Mouse (Mus musculus) bone marrow, adult 2 months (tissue): ENCODE measurements around the gene Smoc1. TPM values are rescaled to one million over a fixed set of nuclear protein-coding genes. Genes with fewer than 3 reads are reported as not detected.
A peak's percentile ranks its signal among the peaks of the same experiment; 100 is the strongest.

Experiments used
- H3K27ac ChIP-seq: fragments of 200-500 bp; 2 replicates; pipeline ENCODE4 v1.5.1; 2012; ENCODE audit warnings: low read depth, mild to moderate bottlenecking, control low read depth, inconsistent platforms, low read length; ENCODE audit not compliant: control insufficient read depth, poor library complexity, insufficient read depth
- H3K4me1 ChIP-seq: fragments of 200-500 bp; 2 replicates; pipeline ENCODE4 v1.6.1; 2011; ENCODE audit warnings: low read length; ENCODE audit not compliant: control insufficient read depth, insufficient read depth
- H3K4me3 ChIP-seq: fragments of 200-500 bp; replicated peaks from 2 replicates; pipeline ENCODE3; 2011; ENCODE audit warnings: mild to moderate bottlenecking, low read depth, low read length, control low read depth; ENCODE audit not compliant: control insufficient read depth
- CTCF ChIP-seq: fragments of 200-500 bp; IDR thresholded peaks from 2 replicates; pipeline ENCODE4 v1.5.1; 2011; ENCODE audit warnings: low read length, control low read depth; ENCODE audit not compliant: control insufficient read depth, insufficient read depth
- POLR2A ChIP-seq: fragments of 200-500 bp; IDR thresholded peaks from 2 replicates; pipeline ENCODE4 v1.6.1; 2011; ENCODE audit warnings: low read depth, mild to moderate bottlenecking, control low read depth, low read length, borderline replicate concordance; ENCODE audit not compliant: control insufficient read depth
- WGBS: fragments of 180-500 bp; shearing (Covaris S2); methylation state at CpG from one replicate; pipeline ENCODE4 v1.1.7; 2018; 5-methylcytosine and 5-hydroxymethylcytosine counted together
- polyA plus RNA-seq: library from polyadenylated mRNA; stranded (reverse); fragments of >200 nt; gene quantifications from 2 replicates; pipeline ENCODE4 v1.2.4, GENCODE M21; 2011; ENCODE audit warnings: low replicate concordance; ENCODE audit not compliant: missing spikeins, insufficient read depth, insufficient read length

The Smoc1 gene
- polyA plus RNA-seq = 2.4 and 3.9 TPM in 2 replicates

DNA sequence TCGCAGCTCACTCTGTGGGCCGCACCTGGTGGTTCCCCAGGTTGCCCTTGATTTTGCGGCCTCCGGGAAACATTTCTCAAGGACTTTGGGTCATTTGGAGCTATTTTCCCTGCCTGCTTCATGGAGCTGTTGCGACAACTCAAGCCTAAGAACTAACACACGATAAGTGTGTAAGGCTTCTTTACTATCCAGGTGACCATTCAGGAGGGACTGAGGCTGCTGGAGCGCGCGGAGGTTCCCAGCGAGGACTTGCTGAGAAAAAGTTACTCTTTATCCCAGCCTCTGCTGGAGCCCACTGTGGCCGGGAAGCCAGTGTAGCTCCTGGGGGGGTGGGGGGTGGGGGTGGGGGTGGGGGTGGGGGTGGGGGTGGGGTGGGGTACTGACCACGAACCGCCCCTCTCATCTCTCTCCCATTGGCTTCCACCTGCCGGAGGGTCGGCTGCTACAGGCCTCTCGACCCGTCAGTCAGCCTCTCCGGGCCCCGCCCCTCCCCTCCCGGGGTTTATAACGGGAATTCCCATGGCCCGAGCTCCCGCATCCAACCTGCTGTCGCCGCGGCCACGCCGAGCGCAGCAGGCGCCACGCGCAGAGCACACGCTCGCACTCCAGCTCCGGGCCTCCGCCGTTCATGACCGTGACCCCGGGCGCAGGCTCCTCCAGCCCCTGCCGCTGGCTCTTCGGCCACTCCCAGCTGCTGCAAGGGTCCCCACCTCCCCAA is at the start of gene Smoc1:
TSS of gene Smoc1 (plus strand) at position 532 of the 718 bp plus-strand sequence.
- TF ChIP-seq POLR2A (no peak), CTCF (no peak)
- WGBS = 14% methylated on average over 39 of the region's 42 CpGs
- Histone ChIP-seq H3K4me1 (no peaks in the 10 kb centered on the region), H3K4me3 (no peak within 1 kb of the TSS), H3K27ac (no peak within 1 kb of the TSS)

DNA sequence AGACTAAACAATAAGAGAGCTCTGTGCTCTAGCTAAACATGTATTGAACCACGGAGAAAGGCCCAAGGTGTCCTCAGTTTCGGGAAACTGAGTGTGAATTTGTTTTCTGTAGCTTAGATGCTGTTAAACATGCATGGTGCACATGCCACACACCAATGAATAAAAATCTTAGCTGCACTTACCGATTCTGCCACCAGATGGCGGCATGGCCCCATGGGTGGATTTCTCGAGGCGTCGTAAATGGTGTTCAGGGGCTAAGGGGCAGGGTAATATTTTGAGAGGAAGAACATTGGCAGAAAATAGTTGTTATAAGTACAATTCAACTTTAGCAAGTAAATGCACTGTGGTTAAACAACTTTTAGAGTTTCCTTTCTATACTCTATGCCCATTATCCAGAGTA is 44.3 kb upstream of the Smoc1 start:
- H3K4me1 ChIP-seq = no peaks in the 10 kb centered on the region; the same call in none of the 2 replicates
- peak; percentile 98 for TF ChIP-seq CTCF
- no peak for TF ChIP-seq POLR2A
- no peak overlapping the region for H3K4me3 ChIP-seq
- H3K27ac ChIP-seq = no peak overlapping the region
- WGBS = 1% methylated on average over 7 of the region's 7 CpGs

DNA sequence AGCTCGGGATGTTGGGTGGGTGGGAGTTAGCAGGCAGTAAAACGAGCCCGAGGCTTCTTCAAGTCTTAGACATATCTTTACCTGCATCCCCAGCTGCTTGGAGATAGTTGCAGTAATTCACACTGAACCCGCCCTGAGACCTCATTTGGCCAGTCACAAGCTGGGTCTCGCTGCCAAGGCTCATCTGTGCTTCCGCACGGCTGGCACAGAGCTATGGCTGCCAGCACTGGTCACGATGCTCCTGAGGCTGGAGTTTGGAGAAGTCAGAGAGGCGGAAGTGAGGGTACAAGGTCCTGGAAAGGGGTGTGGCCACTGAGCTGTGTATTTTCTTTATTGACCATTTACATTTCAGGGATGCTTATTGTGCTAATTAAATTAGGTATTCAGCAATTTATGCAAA is 42.9 kb upstream of the Smoc1 start:
- TF ChIP-seq POLR2A (no peak), CTCF (no peak)
- Histone ChIP-seq H3K4me1 (no peaks in the 10 kb centered on the region; the same call in none of the 2 replicates), H3K27ac (no peak overlapping the region), H3K4me3 (no peak overlapping the region)
- 59% methylated on average over 9 of the region's 9 CpGs for WGBS

DNA sequence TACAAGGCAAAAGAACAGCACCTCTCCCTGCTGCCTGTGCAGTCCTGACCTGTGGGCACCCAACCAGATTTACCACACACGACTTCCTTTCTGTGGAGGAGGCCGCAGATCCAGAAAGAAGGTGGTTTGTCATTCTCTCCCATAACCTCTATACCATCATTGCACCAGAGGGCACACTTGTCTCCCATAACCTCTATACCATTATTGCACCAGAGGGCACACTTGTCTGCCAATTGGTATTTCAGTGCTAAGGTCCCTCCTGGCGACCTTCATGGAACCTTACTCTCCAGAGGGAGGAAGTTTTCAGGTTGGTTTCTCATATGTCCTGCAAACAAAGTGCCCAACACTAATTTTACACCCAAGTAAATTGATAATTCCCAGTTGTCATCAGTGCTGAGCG is 40.0 kb upstream of the Smoc1 start:
- no peak overlapping the region for H3K27ac ChIP-seq
- WGBS = 47% methylated on average over 4 of the region's 4 CpGs
- TF ChIP-seq CTCF = no peak
- TF ChIP-seq POLR2A = no peak
- H3K4me1 ChIP-seq = no peaks in the 10 kb centered on the region; the same call in none of the 2 replicates
- no peak overlapping the region for H3K4me3 ChIP-seq

DNA sequence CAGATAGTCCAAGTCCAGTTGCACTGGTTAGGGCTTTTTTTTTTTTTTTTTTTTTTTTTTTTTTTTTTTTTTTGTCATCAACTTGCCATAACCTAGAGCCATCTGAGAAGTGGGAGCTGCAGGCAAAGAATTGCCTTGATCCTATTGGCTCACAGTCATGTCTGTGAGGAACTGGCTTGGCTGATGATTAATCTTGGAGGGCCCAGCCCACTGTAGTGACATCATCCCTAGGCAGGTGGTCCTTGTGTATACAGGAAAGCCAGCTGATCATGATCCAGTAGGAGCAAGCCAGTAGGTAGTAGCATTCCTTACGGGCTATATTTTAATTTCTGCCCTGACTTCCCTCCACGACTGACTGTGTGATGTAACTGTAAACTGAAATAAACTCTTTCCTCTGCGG is 38.3 kb upstream of the Smoc1 start:
- Histone ChIP-seq H3K4me3 (no peak overlapping the region), H3K4me1 (peaks cover 3% of the 10 kb centered on the region), H3K27ac (no peak overlapping the region)
- TF ChIP-seq CTCF (no peak), POLR2A (no peak)
- 77% methylated on average over 3 of the region's 3 CpGs for WGBS

DNA sequence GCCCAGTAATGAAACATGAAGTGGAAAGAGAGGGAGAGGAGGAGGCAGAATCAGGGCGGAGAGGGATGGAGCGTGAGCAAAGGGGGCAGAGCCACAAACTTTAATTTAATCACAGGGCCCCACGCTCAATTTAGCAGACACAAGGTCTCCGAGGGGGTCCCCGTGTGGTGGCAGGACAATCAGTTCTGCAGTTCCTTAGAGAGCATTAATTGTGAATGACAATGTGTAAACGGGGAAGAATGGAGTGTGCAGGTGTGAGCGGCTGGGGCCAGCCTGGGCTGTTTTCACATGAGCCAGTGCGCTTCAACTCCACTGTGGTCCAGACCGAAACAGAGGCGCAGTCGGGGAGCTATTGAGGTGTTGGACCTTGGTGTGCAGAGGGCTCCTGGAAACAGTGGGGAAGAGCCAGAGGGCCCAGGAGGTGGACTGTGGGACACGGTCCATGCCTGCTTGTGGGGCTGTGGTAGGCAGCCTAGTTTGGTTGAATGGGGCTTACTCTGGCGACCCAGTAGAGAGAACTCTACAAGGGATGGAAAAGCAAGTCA is 35.6 kb upstream of the Smoc1 start:
- 83% methylated on average over 13 of the region's 13 CpGs for WGBS
- TF ChIP-seq POLR2A = no peak
- TF ChIP-seq CTCF = no peak
- peaks cover 8% of the 10 kb centered on the region for H3K4me1 ChIP-seq
- H3K27ac ChIP-seq = no peak overlapping the region
- H3K4me3 ChIP-seq = no peak overlapping the region

DNA sequence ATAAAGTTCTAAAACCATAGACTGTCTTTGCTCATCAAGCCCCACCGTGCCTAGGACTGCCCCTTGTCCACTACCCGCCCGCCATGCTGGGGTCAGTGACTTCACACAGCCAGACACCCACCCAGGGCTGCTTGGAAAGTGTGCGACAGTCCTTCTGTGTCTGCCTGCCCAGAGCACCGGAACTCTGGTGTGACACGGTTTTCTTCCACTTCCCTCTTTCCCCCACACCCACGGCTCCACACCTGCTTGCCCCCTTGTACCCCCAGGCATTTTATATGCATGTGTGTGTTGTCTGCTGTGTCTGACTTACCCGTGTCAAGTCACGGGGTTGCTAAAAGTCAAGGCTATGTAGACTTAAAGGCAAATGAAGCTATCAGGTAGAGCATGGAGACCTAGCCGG is 34.8 kb upstream of the Smoc1 start:
- TF ChIP-seq POLR2A (no peak), CTCF (no peak)
- H3K27ac ChIP-seq = no peak overlapping the region
- H3K4me1 ChIP-seq = peaks cover 9% of the 10 kb centered on the region
- no peak overlapping the region for H3K4me3 ChIP-seq
- WGBS = 15% methylated on average over 10 of the region's 10 CpGs

DNA sequence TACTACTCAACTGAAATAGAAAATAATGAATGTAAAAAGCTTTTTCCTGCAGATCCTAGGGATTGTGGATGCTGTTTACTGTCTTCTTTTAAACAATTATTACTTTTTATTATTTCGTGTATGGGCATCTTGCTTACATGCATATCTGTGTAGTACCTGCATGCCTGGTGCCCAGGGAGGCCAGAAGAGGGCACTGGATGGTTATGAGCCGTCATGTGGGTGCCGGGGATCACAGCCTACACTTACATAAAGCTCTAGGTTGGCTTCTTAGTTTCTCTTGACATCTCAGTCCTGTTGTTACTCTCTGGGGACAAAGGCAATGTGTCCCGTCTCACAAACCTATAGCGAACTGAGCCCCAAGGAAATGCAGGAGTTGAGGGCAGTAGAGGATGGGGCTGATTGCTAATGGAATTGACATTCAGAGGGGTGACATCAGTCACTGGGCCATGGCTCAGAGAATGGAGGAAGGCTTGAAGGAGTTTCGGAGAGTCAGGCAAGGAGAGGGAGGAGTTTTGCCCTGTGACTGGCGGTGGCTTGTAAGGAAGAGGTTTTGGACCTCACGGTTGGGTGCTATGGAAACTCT is 34.0 kb upstream of the Smoc1 start:
- Histone ChIP-seq H3K4me1 (peaks cover 9% of the 10 kb centered on the region), H3K27ac (no peak overlapping the region), H3K4me3 (no peak overlapping the region)
- TF ChIP-seq CTCF (no peak), POLR2A (no peak)
- 47% methylated on average over 8 of the region's 8 CpGs for WGBS

DNA sequence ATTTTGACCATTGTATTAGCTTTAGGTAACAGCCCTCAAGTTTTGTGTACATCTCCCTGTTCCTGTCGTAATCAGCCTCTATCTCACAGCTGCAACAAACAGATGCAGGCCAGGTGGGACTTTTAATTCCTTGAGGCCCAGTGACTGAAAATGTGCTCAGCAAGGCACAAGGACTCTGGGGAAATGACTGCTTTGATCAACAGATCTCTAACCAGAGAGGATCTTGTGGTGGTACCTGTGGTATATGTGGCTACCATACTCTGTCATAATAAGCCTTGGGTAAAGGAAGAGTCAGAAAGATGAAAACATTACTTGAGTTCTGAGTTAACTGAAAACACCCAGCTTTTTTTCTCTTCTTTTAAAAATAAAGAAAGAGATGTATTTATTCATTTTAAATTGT is 32.8 kb upstream of the Smoc1 start:
- Histone ChIP-seq H3K4me3 (no peak overlapping the region), H3K27ac (no peak overlapping the region), H3K4me1 (peaks cover 9% of the 10 kb centered on the region)
- 8% methylated on average over 1 of the region's 1 CpGs for WGBS
- TF ChIP-seq CTCF (no peak), POLR2A (no peak)
